Mouse (Mus musculus) mouse trophoblast stem cell (cell line): Measurements from ENCODE around the gene Rcn1.

ENCODE experiments used
- in situ Hi-C, 2 experiments: fragments of 300-500 bp; cut with MseI, MboI; formaldehyde crosslinking; loops; 2 replicates in 1 of 2; 3 replicates in 1 of 2; pipeline ENCODE4 v1.15.1; 2025

Gene Rcn1

DNA sequence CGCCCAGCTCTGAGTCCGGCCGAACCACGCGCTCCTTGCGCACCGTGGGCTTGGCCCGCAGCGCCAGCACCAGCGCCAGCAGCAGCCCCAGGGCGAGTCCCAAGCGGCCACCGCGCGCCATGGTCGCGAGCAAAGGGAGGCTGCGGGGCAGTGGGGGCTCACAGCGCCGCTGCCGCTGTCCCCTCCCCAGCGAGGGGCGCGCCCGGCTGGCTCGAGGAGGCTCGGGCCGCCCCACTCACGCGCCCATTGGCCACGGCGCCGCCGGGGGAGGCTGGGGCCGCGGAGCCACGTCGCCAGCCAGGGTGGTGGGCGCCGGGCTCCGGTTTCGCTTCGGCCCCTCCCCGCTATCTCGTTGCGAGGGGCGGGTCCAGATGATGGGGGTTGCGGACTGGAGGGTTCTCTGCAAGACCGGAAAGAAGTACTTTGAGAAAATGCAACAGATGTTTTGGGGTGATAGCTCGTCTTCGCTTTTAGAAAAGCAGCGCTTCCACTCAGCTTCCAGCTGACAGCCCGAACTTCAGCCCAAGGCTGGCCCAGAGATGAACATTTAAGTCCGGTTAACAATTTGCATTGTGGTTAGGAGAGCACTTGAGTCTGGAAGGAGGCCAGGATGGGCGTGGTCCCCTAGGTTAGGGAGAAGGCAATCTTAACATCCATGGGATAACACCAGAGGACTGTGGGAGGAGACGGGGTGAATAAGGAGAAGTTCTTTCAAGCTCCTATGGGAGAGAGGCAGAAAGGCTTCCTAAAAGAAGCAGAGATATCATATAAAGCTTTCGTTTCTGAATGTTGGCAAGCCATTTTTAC lies at the start of gene Rcn1:
TSS of gene Rcn1 (minus strand) at position 235 of the 807 bp plus-strand sequence.
- in situ Hi-C loops = no loop called here

DNA sequence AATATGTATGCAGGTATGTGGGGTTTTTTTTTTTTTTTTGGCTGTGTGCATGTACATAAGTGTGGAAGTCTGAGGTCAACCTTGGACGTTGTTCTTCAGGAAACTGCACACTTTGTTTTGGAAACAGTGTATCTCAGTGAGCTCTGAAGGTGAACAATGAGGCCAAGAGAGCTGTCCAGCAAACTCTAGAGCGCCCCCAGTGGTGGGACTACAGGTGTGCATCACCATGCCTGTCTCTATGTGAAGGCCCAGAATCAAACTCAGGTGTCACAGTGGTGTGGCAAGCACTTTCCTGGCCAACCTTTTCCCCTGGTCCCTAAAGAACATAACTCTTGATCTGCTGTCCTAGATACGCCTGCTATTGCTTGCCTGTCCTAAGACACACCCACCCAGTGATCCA lies 45.0 kb upstream of the Rcn1 start:
- in situ Hi-C loops = no loop called here

DNA sequence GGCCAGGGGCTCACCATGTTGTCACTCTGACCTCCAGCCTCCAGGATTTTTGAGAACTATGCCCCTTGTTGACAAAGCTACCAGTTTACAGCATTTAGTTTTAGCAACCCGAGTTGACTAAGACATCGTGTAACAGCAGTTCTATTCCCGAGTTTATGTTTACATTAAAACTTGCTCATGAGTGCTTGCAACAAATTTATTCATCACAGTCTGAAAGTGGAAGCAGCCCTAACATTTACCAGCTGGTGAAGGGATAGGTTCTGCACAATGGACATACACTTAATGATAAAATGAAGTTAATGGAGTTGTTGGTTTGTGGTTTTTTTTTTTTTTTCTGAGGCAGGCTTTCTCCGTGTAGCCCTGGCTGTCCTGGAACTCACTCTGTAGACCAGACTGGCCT lies 39.9 kb upstream of the Rcn1 start:
- in situ Hi-C loops = no loop called here

DNA sequence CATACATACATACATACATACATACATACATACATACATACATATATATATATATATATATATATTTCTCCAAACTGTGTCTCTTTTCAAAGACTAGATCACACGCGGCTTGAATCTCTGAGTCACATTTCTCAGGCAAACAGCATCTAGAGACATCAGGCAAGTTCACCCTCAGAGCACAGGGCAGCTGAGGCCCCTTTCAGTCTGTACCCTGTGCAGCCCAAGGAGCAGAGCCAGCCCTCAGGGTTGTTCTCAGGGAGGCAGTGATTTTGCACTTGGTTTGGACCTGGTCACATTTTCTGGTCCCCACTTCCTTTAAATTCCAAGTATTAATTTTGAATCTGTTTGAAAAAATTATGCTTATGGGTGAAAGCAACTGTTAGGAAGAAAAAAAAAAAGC lies 39.4 kb upstream of the Rcn1 start:
- in situ Hi-C loops = no loop called here

DNA sequence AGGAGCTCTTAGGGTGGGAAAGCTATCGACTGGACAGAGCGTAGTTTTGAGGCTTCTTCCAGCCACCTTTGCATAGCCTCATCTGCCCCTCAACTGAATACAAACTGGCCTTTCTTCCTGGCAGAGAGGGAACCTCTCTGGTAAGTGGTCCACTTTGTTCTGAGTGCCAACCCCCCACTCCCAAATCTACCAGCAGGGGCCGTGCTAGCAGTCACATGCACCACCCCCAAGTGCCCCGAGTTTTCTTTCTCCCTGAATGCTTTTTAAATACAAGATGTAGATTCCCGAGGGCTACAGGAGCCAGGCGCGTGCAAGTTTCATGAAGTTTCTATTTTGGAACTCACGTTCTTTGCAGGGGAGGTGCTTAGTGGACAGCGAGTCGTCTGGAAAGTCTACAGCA lies 33.8 kb upstream of the Rcn1 start:
- in situ Hi-C loops = no loop called here

DNA sequence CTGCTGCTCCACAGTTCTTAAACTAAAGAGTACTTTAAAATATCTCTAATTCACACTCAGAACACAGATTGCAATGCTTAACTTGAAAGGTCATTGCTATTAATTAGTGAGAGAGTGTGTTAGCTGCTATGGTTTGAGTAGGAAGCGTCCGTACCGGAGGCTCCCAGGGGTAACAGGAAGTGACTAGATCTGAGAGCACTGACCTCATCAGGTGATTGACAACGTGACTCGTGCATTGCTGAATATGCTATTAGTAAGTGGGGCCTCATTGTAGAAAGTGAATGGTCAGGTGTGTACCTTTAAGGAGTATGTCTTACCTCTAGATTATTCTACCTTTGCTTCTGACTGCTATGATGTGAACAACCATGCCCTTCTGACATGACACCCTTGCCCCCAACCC lies 31.3 kb upstream of the Rcn1 start:
- in situ Hi-C loops = no loop called here

DNA sequence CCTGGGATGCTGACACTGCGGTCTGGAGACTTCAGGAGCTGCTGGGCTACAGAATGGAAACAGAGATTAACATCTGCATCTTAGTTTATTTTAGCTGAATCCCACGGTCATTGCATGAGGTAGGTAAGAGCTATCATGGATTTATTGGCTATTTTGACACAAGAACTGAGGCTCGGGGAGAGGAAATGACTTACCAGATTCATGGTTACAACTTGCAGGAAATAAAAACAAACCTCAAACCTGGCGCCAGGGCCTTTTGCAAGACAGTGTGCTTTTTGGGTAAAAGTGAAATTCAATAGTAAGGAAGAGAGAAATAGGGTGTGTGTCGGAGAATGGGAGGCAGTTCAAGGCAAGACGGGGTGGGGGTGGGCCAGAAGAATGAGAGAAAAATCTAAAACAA lies 30.8 kb upstream of the Rcn1 start:
- in situ Hi-C loops = loop anchor here (5.0 to 10.0 kb wide), 3 partner anchors 63 to 95 kb away; no protein-coding TSS in a partner anchor

DNA sequence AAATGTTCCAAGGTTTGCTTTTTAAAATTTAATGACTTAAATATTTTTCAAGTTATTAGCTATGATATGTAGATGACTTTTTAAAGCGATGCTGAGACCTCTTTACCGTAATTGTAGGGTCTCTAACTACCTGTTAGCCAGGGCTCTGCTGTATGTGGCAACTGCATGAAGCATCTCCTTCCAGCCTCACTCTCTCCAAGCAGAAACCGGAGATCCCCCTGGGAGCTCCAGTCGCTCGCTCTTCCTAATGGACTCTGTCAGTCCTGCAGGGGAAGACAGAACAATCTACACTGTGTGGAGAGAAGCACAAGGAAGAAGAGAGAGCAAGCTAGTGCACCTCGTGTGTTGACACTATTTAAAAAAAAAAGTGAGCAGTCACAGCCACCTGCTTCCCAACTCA lies 29.3 kb upstream of the Rcn1 start:
- in situ Hi-C loops = loop anchor here (5.0 to 10.0 kb wide), 3 partner anchors 61 to 94 kb away; no protein-coding TSS in a partner anchor

DNA sequence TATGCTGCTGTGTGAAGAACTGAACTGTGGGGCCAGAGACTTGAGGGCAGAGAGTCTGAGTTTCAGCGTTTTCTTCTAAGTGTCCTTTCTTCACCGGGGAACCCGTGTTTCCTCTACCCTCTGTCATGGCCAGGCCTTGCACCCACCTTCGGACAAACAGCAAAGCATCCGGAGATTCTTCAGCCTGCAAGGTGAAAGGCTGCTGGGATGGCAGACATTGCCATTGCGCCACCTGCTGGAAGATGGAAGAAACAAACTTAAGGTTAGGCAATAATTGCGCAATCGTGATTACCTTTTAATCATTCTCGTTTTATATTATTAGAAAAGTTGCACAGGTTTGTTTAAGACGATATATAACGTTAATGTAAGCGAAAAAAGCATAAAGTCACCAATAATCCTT lies 28.9 kb upstream of the Rcn1 start:
- in situ Hi-C loops = loop anchor here (5.0 to 10.0 kb wide), 3 partner anchors 61 to 93 kb away; no protein-coding TSS in a partner anchor

- in situ Hi-C loops = loop anchor here (5.0 to 10.0 kb wide), 3 partner anchors 60 to 93 kb away; no protein-coding TSS in a partner anchor
These were observed 28.3 kb upstream of the Rcn1 start for GRCm38 (mm10) chr2:105427447-105427846.

DNA sequence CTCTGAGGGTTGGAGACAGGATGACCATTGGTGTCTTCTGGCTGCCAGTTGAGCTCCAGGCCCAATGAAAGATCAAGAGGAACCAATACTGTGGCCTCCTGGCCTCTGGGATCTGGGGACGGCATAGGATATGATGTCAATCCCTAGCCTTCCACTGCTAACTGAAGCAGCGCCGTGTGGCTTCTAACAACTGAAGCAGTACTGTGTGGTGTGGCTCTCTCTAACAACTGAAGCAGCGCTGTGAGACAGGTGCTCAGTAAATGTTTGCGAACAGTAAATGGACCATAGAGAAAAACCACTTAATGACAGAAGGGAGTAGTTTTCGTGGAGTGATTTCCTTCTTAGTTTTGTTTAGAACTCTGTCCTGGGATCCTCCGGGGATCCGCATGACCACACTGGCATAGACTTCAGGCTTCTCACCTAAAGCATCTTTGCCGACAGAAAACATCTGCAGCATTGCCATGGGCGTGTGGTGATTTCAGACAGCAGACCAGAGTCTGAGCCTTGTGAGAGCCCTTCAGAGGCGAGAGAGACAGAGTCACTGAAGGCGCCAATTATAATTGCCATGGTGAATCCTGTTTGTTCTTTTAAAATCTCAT lies 19.6 kb upstream of the Rcn1 start:
- in situ Hi-C loops = no loop called here

DNA sequence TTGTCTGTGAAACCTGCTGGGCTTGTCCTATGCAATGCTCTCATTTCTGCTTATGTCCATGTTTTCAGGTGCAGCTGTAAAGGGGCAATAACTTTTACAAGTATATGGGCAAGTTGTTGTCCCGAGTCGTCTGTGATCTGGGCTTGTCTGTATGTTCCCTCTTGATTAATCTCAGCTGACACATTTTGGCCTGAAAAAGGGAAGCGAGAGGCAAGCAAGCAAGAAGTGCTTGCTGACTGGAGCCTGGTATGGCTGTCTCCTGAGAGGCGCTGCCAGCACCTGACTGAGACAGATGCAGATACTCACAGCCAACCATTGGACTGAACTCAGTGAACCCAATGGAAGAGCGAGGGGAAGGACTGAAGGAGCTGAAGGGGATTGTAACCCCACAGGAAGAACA lies 18.5 kb upstream of the Rcn1 start:
- in situ Hi-C loops = no loop called here

DNA sequence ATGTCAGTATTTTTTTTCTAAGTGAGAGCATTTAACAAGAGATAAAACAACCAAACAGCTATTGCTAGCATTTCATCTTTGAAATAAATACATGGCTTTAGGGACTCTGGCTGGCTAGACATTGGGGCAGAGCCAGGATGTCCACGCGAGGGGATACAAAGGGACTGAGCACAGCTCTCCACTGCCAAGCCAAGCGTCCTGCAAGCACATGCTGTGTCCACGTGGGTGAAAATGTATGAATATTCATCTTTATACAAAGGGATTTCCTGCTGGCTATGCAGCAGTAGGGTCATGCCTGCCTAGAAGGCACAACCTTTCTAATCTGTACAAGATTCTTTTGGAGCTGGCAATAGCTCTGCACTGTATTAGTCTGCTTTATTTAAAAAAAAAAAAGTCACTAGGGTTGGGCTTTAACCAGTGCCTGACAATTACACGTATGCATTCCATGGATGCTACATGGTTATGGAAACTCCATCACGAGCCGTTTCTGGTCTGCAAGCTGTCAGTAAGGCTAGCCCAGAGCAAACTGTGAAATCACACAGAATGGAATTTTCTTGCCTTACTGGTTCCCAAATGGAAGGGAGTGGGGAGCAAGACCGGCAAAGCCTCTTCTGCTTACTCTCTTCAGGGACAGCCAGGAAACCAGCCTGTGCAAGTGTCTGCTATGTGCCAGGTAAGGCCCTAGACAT lies 17.7 kb upstream of the Rcn1 start:
- in situ Hi-C loops = no loop called here

DNA sequence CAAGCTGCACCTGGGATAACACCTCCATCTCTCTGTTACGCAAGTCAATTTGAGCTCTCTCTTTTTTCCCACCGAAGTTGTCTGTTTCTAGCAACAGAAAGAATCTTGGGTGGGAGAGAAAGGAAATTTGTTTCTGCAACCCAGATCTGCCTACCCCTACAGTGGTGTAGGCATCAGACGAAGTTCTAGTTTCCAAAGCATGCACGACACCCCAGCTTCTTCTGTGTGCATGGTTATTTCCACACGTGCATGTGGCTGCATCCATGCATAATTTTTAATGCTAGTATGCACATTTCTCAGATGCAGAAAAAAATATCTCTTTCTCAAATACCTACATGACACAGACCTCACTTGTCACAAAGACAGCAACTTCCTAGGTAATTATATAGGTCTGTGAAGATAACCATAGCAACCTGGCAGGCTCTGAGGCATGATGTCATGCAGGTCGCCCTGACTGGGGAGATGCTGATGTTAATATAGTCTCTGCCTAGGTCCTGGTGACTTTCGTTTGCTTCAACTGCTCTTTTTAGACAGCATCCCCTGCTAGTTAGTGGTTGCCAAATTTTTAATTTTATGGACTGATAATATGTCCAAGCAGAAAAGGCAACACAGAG lies 17.0 kb upstream of the Rcn1 start:
- in situ Hi-C loops = no loop called here

DNA sequence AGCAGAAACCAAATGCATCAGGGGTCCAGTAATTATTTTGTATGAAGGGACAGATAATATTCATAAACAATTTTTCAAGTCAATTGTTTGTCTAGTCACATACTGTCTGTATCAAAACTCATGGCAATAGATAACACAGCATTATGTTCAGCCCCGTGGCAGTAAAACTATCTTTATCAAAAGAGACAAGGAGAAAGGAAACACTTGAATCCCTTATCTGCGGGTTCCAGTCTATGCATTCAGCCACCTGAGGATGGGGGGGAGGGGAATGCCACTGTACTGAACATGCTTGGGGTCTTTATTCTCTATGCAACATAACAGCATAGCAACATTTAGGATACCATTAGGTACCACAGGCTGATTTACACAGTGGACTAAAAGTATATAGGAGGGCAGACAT lies 15.2 kb upstream of the Rcn1 start:
- in situ Hi-C loops = no loop called here

DNA sequence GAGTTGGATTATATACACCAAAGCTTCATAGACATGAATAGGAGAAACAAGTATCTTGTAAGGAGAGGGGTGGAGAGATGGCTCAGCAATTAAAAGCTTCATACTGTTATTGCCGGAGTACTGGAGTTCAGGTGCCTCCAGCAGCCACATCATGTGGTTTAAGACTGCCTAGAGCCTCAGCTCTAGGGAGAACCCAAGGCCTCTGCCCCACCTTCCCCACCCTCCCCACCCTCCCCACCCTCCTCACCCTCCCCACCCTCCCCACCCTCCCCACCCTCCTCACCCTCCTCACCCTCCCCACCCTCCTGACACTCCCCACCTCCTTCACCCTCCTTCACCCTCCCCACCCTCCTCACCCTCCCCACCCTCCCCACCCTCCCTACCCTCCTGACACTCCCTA lies 10.1 kb upstream of the Rcn1 start:
- in situ Hi-C loops = no loop called here

- in situ Hi-C loops = no loop called here
These were observed 9.4 kb upstream of the Rcn1 start for GRCm38 (mm10) chr2:105408511-105408910.

DNA sequence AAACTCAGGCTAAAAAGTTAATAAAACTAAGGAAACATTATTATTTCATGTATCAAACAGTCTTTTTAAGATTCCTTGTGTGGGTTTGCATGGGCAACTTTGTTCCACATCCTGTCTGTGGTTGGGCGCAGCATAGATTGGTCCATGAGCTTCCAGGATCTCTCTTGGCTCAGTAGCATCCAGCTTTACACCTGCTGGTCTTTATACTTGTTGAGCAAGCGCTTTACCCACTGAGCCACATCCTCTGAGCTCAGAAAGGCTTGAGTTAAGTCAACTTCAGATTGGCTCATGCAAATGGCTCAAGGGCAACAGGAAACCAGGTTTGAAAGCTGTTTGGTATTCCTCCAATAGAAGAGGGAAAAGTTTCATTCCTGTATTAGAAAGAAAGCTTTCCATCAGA lies 3.1 kb upstream of the Rcn1 start:
- in situ Hi-C loops = no loop called here

DNA sequence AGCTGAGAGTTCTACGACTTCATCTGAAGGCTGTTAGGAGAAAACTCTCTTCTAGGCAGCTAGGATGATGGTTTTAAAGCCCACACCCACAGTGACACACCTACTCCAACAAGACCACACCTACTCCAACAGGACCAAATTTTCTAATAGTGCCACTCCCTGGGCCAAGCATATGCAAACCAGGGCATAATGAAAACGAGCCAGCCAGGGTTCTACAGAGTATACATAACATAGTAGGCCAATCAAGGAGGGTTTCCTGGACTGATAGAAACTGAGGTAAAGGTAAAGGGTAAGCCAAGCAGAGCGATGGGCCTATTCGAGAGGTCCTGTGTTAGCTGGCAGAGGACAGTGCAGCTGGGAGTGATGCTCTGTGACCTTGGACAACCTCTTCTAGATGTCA lies 1.4 kb upstream of the Rcn1 start:
- in situ Hi-C loops = no loop called here

DNA sequence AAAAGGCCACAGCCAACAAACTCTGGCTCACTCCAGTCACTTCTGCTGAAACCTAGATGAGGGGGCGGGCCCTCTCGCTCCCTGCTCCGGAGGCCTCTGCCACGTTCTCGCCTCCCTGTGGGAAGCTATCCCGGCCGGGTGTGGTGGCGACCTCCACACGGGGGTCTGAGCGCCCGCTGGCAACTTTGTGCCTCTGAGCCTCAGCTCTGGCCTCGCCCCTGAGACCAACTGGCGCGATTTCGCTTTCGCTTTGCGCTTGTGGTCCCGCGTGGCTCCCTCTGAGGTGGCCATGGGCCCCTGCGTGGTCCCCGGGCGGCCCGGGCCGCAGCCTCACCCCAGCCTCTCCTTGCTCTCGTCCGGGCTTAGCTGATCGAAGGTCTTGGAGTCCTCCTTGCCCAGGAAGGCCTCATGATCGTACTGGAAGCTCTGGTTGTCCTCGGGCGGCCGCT lies 459 bp downstream of the Rcn1 start:
- in situ Hi-C loops = no loop called here

DNA sequence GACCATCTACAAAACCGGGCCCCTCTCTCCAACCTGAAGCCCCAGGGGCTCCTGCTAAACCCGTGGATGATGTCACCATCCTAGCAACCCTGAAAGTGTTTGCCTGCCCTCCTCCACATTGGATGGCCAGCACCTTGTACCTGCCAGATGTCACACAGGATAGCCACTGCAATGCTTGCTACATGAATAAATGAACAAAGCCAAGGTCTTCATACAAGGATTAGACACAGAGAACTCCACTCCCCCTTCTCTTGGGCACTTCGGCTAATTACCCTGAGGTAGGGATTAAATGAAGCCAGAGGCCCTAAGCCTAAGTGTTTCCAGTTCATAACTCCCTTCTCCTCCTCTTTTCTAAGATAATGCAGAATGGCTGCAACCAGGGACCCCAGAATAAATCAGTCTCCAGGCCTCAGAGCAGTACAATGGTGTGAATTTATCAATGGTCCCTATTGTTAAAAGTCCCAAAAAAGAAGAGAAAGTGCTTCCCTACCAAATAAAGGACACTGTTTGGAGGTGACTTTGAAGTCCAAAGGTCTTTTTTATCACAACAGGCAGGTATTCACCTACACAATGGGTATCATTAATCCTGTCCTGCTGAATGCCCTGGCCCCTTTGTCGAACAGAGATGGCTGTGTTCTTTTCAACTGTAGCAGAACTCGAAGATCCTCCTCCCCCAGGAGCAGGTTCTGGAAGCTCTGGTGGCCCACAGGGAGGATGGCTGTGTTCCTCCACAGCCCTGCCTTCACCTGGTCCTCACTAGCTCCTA lies 1.5 kb downstream of the Rcn1 start:
- in situ Hi-C loops = no loop called here
